Mouse (Mus musculus) R1 (cell line): ENCODE results near the gene Ppp4r4.
"Not testable (repeated sequence)": the region's sequence is repeated elsewhere in the genome, so short reads cannot be mapped to it uniquely, and the experiment has no call there.

Experiments
- DNase-seq: peaks from one replicate; pipeline ENCODE4 v3.0.0-alpha.2; 2018; ENCODE audit warnings: low read depth, low spot score

Gene Ppp4r4

DNA sequence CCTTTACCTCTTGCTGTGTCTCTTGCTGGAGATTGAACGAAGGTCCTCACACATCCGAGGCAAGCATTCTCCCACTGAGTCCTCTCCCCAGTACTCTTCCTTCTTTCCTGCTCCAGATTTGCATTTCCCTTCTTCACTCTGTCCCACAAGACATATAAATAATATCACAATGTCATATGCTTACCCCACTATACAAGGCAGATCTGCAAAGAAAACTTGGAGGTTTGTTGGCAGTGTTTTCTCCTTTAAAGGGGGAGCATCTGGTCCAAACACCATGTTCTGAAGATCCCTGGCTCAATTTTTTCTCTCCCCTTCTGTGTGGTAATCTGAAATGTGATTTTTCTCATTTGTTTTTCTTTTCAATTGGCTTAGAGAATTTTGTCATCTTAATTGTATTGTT is 102.3 kb downstream of the Ppp4r4 start:
- no peak for DNase-seq

DNA sequence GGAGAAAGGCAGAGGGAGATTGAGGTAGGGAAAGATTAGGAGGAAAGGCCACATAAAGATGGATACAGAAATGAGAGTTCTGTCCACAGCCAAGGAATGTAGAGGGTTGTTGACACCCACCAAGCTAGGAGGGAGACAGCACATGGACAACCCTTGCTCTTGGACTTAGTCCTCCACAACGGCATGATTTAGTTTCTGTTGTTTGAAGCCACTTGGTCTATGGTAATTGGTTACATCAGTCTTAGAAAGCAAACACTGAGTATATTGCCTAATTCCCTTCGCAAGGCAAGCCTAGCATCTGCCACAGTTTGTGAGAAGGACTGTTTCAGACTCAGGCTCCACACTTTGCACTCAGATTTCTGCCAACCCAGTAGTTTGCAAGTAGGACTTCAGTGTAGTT is 103.8 kb downstream of the Ppp4r4 start:
- no peak for DNase-seq

DNA sequence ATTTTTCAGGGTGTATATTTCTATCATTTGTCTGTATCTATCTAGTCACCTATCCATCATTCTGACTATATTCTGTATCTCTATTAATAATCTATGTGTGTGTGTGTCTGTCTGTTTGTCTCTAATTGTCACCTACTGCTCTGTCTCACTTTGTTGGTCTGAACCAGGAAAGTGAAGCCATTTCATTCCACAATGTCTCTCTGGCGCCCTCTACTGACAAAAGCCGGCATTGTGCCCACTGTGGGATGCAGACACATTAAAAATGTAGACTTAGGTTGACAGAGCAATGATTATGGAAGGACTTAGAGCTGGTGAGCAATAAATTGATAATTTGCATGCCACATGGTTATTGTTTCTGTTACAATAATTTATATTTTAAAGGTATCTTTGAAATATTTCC is 111.3 kb downstream of the Ppp4r4 start:
- peak; percentile 63 for DNase-seq

DNA sequence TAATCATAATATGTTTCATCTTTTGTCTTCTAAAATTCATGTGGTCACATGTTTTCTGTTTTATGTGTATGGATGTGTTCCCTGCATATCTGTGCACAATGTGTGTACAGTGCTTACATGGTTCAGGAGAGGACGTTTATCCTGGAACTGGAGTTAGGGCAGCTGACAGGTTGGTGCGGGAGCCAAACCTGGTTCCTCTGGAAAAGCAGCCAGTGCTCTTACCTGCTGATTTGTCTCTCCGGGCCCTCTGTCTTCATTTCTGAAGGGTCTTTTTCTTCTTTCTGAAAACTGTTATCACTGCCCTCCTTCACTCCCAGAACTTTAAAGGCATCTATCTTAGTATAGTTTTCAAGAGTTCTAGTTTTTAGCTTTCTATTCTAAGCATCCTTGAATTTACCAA is 111.7 kb downstream of the Ppp4r4 start:
- DNase-seq, result no peak

GRCm38 (mm10) chr12:103644601-103645000 is 112.5 kb downstream of the Ppp4r4 start:
- no peak for DNase-seq

DNA sequence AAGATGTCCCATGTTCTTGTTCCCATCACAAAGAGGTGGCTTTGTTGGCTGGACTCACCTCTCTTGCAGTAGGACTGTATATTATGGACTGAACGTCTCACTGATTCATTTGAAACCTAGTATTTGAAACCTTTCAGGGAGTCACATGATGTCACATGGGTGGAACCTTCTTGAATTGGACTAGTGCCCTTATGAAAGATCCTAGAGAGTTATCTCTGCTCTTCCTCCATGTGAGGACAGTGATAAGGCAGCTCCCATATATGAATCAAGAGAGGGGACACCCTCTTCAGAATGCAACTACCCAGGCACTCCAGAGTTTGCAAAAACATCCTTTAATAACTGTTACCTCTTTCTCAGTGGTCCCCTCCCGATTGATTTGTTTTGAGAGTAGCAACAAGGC is 114.2 kb downstream of the Ppp4r4 start:
- no peak for DNase-seq

DNA sequence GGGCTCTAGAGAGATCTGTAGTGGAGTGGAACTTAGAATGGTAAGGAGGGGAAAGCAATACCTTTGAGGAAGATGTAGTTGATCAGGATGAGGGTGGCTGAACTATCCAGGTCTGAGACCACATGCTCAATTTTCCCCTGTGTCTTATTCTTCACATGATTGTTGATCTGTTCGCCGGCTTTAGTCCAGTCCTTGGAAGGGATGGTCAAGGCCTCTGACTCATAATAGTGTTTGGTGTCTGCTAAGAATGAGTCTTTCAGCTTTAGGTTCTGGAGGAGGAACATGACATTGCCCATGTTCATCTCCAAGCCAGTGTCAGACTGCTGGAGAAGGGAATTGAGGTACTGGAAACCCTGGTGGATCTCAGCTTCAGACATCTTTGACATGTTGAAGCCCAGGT is 121.8 kb downstream of the Ppp4r4 start:
- no peak for DNase-seq

- no peak for DNase-seq
Measured at GRCm38 (mm10) chr12:103655123-103656044, 123.3 kb downstream of the Ppp4r4 start.

- no peak for DNase-seq
Measured at GRCm38 (mm10) chr12:103656848-103657626, 125.0 kb downstream of the Ppp4r4 start, which contains the start of gene Serpina6. Serpina6 (minus strand) TSS chr12:103657212.

DNA sequence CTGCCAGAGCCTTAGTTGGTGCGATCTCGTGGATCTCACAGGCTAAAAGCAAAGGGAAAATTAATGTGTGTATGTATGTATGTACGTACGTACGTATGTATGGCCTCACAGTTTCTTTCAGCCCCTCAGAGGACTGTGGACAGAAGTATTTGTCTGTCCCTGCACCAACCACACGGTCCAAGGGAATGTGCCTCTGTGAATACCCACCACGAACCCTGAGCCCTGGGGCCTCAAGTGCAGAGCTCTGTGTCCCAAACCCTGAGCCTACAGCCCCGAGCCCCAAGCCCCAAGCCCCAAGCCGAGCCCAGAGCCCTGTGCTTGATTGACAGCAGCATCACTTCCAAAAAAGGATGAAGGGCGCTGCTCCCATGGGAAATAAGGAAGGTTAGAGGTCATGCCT is 125.9 kb downstream of the Ppp4r4 start:
- no peak for DNase-seq

DNA sequence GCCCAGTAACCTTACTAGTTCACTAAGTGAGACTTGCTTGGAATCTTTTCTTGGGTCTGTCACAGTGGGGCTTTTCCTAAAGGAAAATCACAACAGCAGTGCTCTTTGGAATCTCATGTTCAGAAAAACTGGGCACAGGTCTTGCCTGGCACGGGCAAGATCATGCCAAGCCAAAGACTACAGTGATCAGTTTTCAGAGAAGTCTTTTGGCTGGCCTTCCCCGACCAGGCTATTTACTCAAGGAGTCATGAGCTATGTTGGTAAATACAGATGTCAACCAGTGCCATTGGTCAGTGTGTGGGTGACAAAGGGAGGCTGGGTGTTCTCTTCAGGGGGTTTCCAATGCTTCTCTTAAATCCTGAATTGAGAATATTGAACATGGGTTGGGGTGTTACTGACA is 127.1 kb downstream of the Ppp4r4 start:
- DNase-seq, result no peak

DNA sequence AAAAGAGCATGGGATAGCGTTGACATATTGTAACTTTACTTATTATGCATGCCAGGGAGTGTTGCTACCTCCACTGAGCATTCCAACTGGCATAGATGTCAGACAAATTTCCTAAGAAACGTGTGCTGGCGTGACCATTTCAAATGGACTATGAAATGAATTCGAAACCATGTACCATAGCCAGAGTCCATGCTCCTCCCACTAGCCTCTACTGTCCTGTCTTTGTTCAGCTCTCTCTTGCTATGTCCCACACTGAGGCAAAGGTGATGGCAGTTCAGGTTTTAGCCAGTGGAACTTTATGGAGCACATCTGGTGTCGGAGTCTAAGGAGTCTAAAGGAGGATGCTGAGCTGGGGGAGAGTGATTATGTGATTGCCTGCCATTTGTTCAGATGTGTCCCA is 128.0 kb downstream of the Ppp4r4 start:
- no peak for DNase-seq

DNA sequence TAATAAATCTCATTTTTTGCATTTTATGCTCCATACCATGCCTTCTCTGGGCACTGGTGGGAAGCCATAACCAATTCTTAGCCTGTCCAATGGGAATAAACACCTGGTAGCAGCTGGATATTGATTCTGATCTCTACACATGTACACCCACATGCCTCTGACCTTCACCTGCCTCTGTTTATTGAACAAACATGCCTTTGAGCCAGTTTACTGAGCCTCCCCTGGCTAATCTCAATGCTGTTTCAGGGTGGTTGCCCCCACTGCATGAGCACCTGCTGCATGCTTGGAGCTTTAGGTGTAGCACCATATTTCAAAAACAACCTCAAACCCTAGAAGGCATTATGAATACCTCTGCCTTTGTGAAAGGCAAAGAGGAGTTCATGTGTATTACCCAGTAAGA is 130.0 kb downstream of the Ppp4r4 start:
- not testable (repeated sequence) for DNase-seq
